Mouse (Mus musculus): ENCODE measurements at regions not wholly inside any gene's neighbourhood (a gene's known extent, or its start where the extent isn't known, plus 50 kb on each side); places are given as distances from the start of the nearest gene placed in this dataset.

DNA sequence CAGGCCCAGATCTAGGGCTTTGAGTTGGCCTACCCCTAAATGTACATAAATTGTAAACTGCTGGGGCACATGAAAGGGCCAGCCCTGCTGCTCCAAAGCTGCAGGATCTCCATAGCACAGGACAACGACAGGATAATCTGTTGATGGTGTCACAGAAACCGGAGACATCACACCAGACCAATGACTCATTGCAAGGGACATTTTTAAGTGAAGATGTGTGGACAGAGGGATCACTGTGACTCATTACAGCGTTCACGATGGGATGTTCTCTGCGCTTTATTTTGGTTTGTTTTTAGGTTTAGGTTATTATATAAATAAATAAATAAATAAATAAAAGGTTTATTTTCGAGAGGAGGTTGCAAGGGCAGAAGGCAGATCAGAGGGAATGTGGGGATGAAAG is 216.9 kb upstream of the Klf3 start:
- TF ChIP-seq CTCF (IDR thresholded peaks at IDR 0.05; ENCODE audit: extremely low read depth, insufficient read depth, low read length) = no peak
- TF ChIP-seq POLR2A (IDR thresholded peaks at IDR 0.05; ENCODE audit: extremely low read depth, insufficient read depth, low read length) = no peak
